Mouse (Mus musculus) gastrocnemius, postnatal 10 days (tissue): ENCODE results near the gene Ncstn. TPM values are rescaled to one million over a fixed set of nuclear protein-coding genes. Genes with fewer than 3 reads are reported as not detected.

Experiments used
- DNase-seq: peaks from one replicate; pipeline ENCODE4 v3.0.0; 2021; ENCODE audit warnings: mixed read lengths
- long read RNA-seq, 2 experiments: library from polyadenylated mRNA; stranded (forward); transcript quantifications; one replicate each; pipeline ENCODE4 v2.0.0; 2021
- total RNA-seq, 2 experiments: library from RNA; stranded (reverse); gene quantifications; 2 replicates each; pipeline ENCODE4 v1.2.3; 2021

The Ncstn gene
- 10 to 100 TPM; 43.2 to 47.5 TPM for total RNA-seq
- long read RNA-seq, experiment 1, transcript Ncstn-201 (17 exons, 2,901 nt): major isoform, 69 of 90 reads
- long read RNA-seq, experiment 1, partial matches to known transcripts: 13 of 90 reads
- long read RNA-seq, experiment 1, other reads (novel, unspliced or antisense): 6 of 90 reads
- long read RNA-seq, experiment 2, transcript Ncstn-201 (17 exons, 2,901 nt): major isoform, 69 of 82 reads
- long read RNA-seq, experiment 2, partial matches to known transcripts: 6 of 82 reads
- long read RNA-seq, experiment 2, other reads (novel, unspliced or antisense): 5 of 82 reads

GRCm38 (mm10) chr1:172082101-172082898, at the start of gene Ncstn, which contains the start of gene Copa:
Gene Ncstn (minus strand): TSS chr1:172082795.
Gene Copa (plus strand): TSS chr1:172082529.
- peak; percentile 86 for DNase-seq

GRCm38 (mm10) chr1:172132319-172132718, 49.7 kb upstream of the Ncstn start:
- no peak for DNase-seq

GRCm38 (mm10) chr1:172129780-172130179, 47.2 kb upstream of the Ncstn start:
- DNase-seq: no peak

- DNase-seq: no peak
These were observed 46.5 kb upstream of the Ncstn start for GRCm38 (mm10) chr1:172129108-172129507.

- no peak for DNase-seq
These were observed 46.0 kb upstream of the Ncstn start for GRCm38 (mm10) chr1:172128563-172128962.

GRCm38 (mm10) chr1:172127487-172127886, 44.9 kb upstream of the Ncstn start:
- no peak for DNase-seq

- peak; percentile 69 for DNase-seq
These were observed 44.1 kb upstream of the Ncstn start, which contains the start of gene Pex19 for GRCm38 (mm10) chr1:172126376-172127347. Gene Pex19 (plus strand): TSS chr1:172126755.

GRCm38 (mm10) chr1:172124572-172124971, 42.0 kb upstream of the Ncstn start:
- DNase-seq: no peak

- no peak for DNase-seq
These were observed 40.1 kb upstream of the Ncstn start for GRCm38 (mm10) chr1:172122671-172123070.

- DNase-seq: no peak
These were observed 37.1 kb upstream of the Ncstn start for GRCm38 (mm10) chr1:172119720-172120119.

- DNase-seq: no peak
These were observed 36.5 kb upstream of the Ncstn start for GRCm38 (mm10) chr1:172119100-172119499.

- no peak for DNase-seq
These were observed 34.4 kb upstream of the Ncstn start for GRCm38 (mm10) chr1:172116948-172117347.

- no peak for DNase-seq
These were observed 25.3 kb upstream of the Ncstn start for GRCm38 (mm10) chr1:172107777-172108477.

GRCm38 (mm10) chr1:172105101-172105500, 22.5 kb upstream of the Ncstn start:
- no peak for DNase-seq

GRCm38 (mm10) chr1:172103619-172104018, 21.0 kb upstream of the Ncstn start:
- DNase-seq: no peak

GRCm38 (mm10) chr1:172099325-172100033, 16.9 kb upstream of the Ncstn start:
- no peak for DNase-seq

GRCm38 (mm10) chr1:172095202-172095601, 12.6 kb upstream of the Ncstn start:
- DNase-seq: no peak

- no peak for DNase-seq
These were observed 11.7 kb upstream of the Ncstn start for GRCm38 (mm10) chr1:172094295-172094694.

- no peak for DNase-seq
These were observed 10.9 kb upstream of the Ncstn start for GRCm38 (mm10) chr1:172093522-172093921.

- no peak for DNase-seq
These were observed 377 bp upstream of the Ncstn start for GRCm38 (mm10) chr1:172082899-172083445.

- DNase-seq: no peak
These were observed 4.6 kb downstream of the Ncstn start for GRCm38 (mm10) chr1:172077981-172078380.
